20 mouse cellular contexts compared by ENCODE assay signal in genomic region chr12:39341751-39342271, GRCm38 (mm10).
DNase-seq lines count a peak whose midpoint lies in the region; ATAC-seq and TF ChIP-seq lines count a peak whose summit lies in the region.
"Had no signal": no experiment of that assay in that cellular context is flagged by ENCODE, and none has a peak within 500 bp of the region (broad histone marks: within the 10 kb centered on the region; RNA-seq: fewer than 3 reads in every experiment).

No protein-coding gene starts in this region.

- H3K4me2 ChIP-seq in hindbrain, embryonic 13.5 days, result no peak overlapping the region
- H3K4me2 ChIP-seq in neural tube, embryonic 14.5 days (ENCODE audit: low read depth, low read length), result no peak overlapping the region
- no peak overlapping the region for H3K4me2 ChIP-seq in neural tube, embryonic 15.5 days
- H3K4me2 ChIP-seq in stomach, postnatal 0 days (replicated peaks; ENCODE audit: low read depth), result no peak overlapping the region
- H3K4me2 ChIP-seq: embryonic facial prominence, embryonic 15.5 days; limb, embryonic 15.5 days; stomach, embryonic 15.5 days had no signal

- no peak for DNase-seq in hindbrain, embryonic 10.5 days (ENCODE audit: low spot score)
- DNase-seq in cerebellum, postnatal 10 days, result peak; percentile 96 to 97
- DNase-seq in stomach, postnatal 0 days (ENCODE audit: low spot score), result no peak
- DNase-seq in right cerebral cortex, postnatal 25 days, result no peak
- DNase-seq: adrenal gland, postnatal 10 days; B cell, adult 2 months; embryo, embryonic 11 days; gastrocnemius, postnatal 25 days; heart, postnatal 10 days; kidney, adult 9 months; kidney, postnatal 36 days; layer of hippocampus, adult 9-11 months; lung, postnatal 36 days had no signal

- no peaks in the 10 kb centered on the region for H3K9me3 ChIP-seq in hindbrain, embryonic 13.5 days
- H3K9me3 ChIP-seq in hindbrain, embryonic 10.5 days, result no peaks in the 10 kb centered on the region
- H3K9me3 ChIP-seq in neural tube, embryonic 14.5 days (ENCODE audit: control insufficient read depth, low read length), result no peaks in the 10 kb centered on the region
- H3K9me3 ChIP-seq in neural tube, embryonic 15.5 days (replicated peaks), result no peaks in the 10 kb centered on the region
- H3K9me3 ChIP-seq in stomach, postnatal 0 days (ENCODE audit: control insufficient read depth, low read length), result no peaks in the 10 kb centered on the region
- H3K9me3 ChIP-seq: embryonic facial prominence, embryonic 15.5 days; limb, embryonic 15.5 days; stomach, embryonic 15.5 days had no signal

- no peak overlapping the region for H3K4me3 ChIP-seq in hindbrain, embryonic 13.5 days
- no peak overlapping the region for H3K4me3 ChIP-seq in hindbrain, embryonic 10.5 days
- no peak overlapping the region for H3K4me3 ChIP-seq in neural tube, embryonic 14.5 days (ENCODE audit: low read depth, low read length)
- no peak overlapping the region for H3K4me3 ChIP-seq in neural tube, embryonic 15.5 days (replicated peaks)
- no peak overlapping the region for H3K4me3 ChIP-seq in stomach, postnatal 0 days (ENCODE audit: low read depth, low read length)
- H3K4me3 ChIP-seq: embryonic facial prominence, embryonic 15.5 days; limb, embryonic 15.5 days; stomach, embryonic 15.5 days had no signal

- no peak for TF ChIP-seq EP300 in stomach, postnatal 0 days (optimal IDR thresholded peaks at IDR 0.05)

- H3K27me3 ChIP-seq in hindbrain, embryonic 13.5 days, result no peaks in the 10 kb centered on the region
- H3K27me3 ChIP-seq in hindbrain, embryonic 10.5 days (ENCODE audit: insufficient read depth, poor library complexity, severe bottlenecking), result no peaks in the 10 kb centered on the region
- H3K27me3 ChIP-seq in neural tube, embryonic 14.5 days (ENCODE audit: control insufficient read depth, insufficient read depth, low read length), result no peaks in the 10 kb centered on the region
- no peaks in the 10 kb centered on the region for H3K27me3 ChIP-seq in neural tube, embryonic 15.5 days (replicated peaks)
- H3K27me3 ChIP-seq in stomach, postnatal 0 days (ENCODE audit: control insufficient read depth, insufficient read depth, low read length), result no peaks in the 10 kb centered on the region
- H3K27me3 ChIP-seq: embryonic facial prominence, embryonic 15.5 days; limb, embryonic 15.5 days; stomach, embryonic 15.5 days had no signal

- no peak overlapping the region for H3K27ac ChIP-seq in hindbrain, embryonic 13.5 days
- no peak overlapping the region for H3K27ac ChIP-seq in hindbrain, embryonic 10.5 days
- no peak overlapping the region for H3K27ac ChIP-seq in neural tube, embryonic 14.5 days (ENCODE audit: low read depth, low read length)
- no peak overlapping the region for H3K27ac ChIP-seq in neural tube, embryonic 15.5 days (replicated peaks)
- H3K27ac ChIP-seq in stomach, postnatal 0 days (replicated peaks), result no peak overlapping the region
- H3K27ac ChIP-seq: embryonic facial prominence, embryonic 15.5 days; limb, embryonic 15.5 days; stomach, embryonic 15.5 days had no signal

- H3K36me3 ChIP-seq in hindbrain, embryonic 13.5 days, result no peaks in the 10 kb centered on the region
- no peaks in the 10 kb centered on the region for H3K36me3 ChIP-seq in hindbrain, embryonic 10.5 days
- H3K36me3 ChIP-seq in neural tube, embryonic 14.5 days (ENCODE audit: control insufficient read depth, insufficient read depth, low read length), result no peaks in the 10 kb centered on the region
- no peaks in the 10 kb centered on the region for H3K36me3 ChIP-seq in neural tube, embryonic 15.5 days
- H3K36me3 ChIP-seq in stomach, postnatal 0 days (ENCODE audit: control insufficient read depth, insufficient read depth, low read length), result no peaks in the 10 kb centered on the region
- H3K36me3 ChIP-seq: embryonic facial prominence, embryonic 15.5 days; limb, embryonic 15.5 days; stomach, embryonic 15.5 days had no signal

- TF ChIP-seq CTCF in stomach, postnatal 0 days (IDR thresholded peaks at IDR 0.05; ENCODE audit: low read depth), result no peak

- WGBS in hindbrain, embryonic 13.5 days, result 65% methylated on average over 5 of the region's 5 CpGs
- WGBS in hindbrain, embryonic 10.5 days, result 85% methylated on average over 5 of the region's 5 CpGs
- WGBS in neural tube, embryonic 14.5 days, result 66% methylated on average over 5 of the region's 5 CpGs
- 58% methylated on average over 5 of the region's 5 CpGs for WGBS in neural tube, embryonic 15.5 days
- 88% methylated on average over 5 of the region's 5 CpGs for WGBS in stomach, postnatal 0 days

- ATAC-seq in hindbrain, embryonic 13.5 days (ENCODE audit: low FRiP score), result 0 out of 2 replicates have a peak, but pooled peaks have one; percentile 36
- peak; percentile 44; the same call in 1 of the 2 replicates for ATAC-seq in neural tube, embryonic 14.5 days (ENCODE audit: low read depth)
- ATAC-seq in neural tube, embryonic 15.5 days (ENCODE audit: low FRiP score), result no peak
- ATAC-seq in stomach, postnatal 0 days (ENCODE audit: low FRiP score, low TSS enrichment), result no peak
- no peak for ATAC-seq in erythroid progenitor cell, adult 5-6 weeks (replicated peaks; ENCODE audit: low FRiP score, poor library complexity, severe bottlenecking)

- H3K9ac ChIP-seq in hindbrain, embryonic 13.5 days, result no peak overlapping the region
- no peak overlapping the region for H3K9ac ChIP-seq in neural tube, embryonic 14.5 days (replicated peaks; ENCODE audit: low read depth, low read length)
- no peak overlapping the region for H3K9ac ChIP-seq in neural tube, embryonic 15.5 days (replicated peaks)
- H3K9ac ChIP-seq in stomach, postnatal 0 days (ENCODE audit: low read length), result no peak overlapping the region
- H3K9ac ChIP-seq: embryonic facial prominence, embryonic 15.5 days; limb, embryonic 15.5 days; stomach, embryonic 15.5 days had no signal

- H3K4me1 ChIP-seq in hindbrain, embryonic 13.5 days (replicated peaks), result no peaks in the 10 kb centered on the region
- no peaks in the 10 kb centered on the region for H3K4me1 ChIP-seq in hindbrain, embryonic 10.5 days (replicated peaks)
- H3K4me1 ChIP-seq in neural tube, embryonic 14.5 days (ENCODE audit: control insufficient read depth, insufficient read depth, low read length), result no peaks in the 10 kb centered on the region
- no peaks in the 10 kb centered on the region for H3K4me1 ChIP-seq in neural tube, embryonic 15.5 days
- no peaks in the 10 kb centered on the region for H3K4me1 ChIP-seq in stomach, postnatal 0 days (replicated peaks; ENCODE audit: control insufficient read depth, insufficient read depth)
- H3K4me1 ChIP-seq: embryonic facial prominence, embryonic 15.5 days; limb, embryonic 15.5 days; stomach, embryonic 15.5 days had no signal

Comparison
In these comparisons a context has a peak if more than half of its experiments do, and no peak if none do; other contexts are left out.
1. ATAC-seq: peak in hindbrain, embryonic 13.5 days (single experiment) and neural tube, embryonic 14.5 days (single experiment); none in neural tube, embryonic 15.5 days (single experiment), stomach, postnatal 0 days (single experiment) and erythroid progenitor cell, adult 5-6 weeks (single experiment).
2. DNase-seq: peak in cerebellum, postnatal 10 days (2 of 2); none in hindbrain, embryonic 10.5 days (single experiment), stomach, postnatal 0 days (single experiment) and right cerebral cortex, postnatal 25 days (single experiment).